ENCODE assay signal across 1 mouse cellular context in genomic region chr9:72496691-72497090, GRCm38 (mm10).
A peak's percentile ranks its signal among the peaks of the same experiment; 100 is the strongest.
TF ChIP-seq lines count a peak whose summit lies in the region.

No protein-coding gene starts in this region.

TF ChIP-seq in MEL, 35 proteins besides CTCF, POLR2A, EP300 and RAD21 (continued from another document):
- TF ChIP-seq MYC (IDR thresholded peaks at IDR 0.05; ENCODE audit: low read depth, low read length) = 0 out of 2 replicates have a peak, but pooled peaks have one; percentile 27
- TF ChIP-seq SIN3A (IDR thresholded peaks at IDR 0.05; ENCODE audit: low read length) = no peak
- TF ChIP-seq HCFC1 (IDR thresholded peaks at IDR 0.05; ENCODE audit: low read depth, low read length) = no peak
- 0 out of 2 replicates have a peak, but pooled peaks have one; percentile 32 for TF ChIP-seq BHLHE40 (IDR thresholded peaks at IDR 0.05; ENCODE audit: borderline replicate concordance, low read depth, low read length)
- TF ChIP-seq POLR2AphosphoS5 (IDR thresholded peaks at IDR 0.05; ENCODE audit: borderline replicate concordance, low read depth, low read length) = no peak
- peak; percentile 91 for TF ChIP-seq RCOR1 (IDR thresholded peaks at IDR 0.05; ENCODE audit: low read depth, low read length)
- TF ChIP-seq USF1 (IDR thresholded peaks at IDR 0.05; ENCODE audit: low read depth, low read length) = no peak
- peak; percentile 79 for TF ChIP-seq TCF12 (IDR thresholded peaks at IDR 0.05; ENCODE audit: low read depth, low read length)
- TF ChIP-seq TAL1 (IDR thresholded peaks at IDR 0.05; ENCODE audit: low read length) = peak; percentile 39; the same call in 1 of the 2 replicates
- TF ChIP-seq USF2 (IDR thresholded peaks at IDR 0.05; ENCODE audit: borderline replicate concordance in 1 of 2, insufficient read depth in 1 of 2, low read depth in 1 of 2, low read length in 2 of 2) = no peak
- no peak for TF ChIP-seq MYB (IDR thresholded peaks at IDR 0.05; ENCODE audit: low read depth, low read length)
- TF ChIP-seq ZMIZ1 (IDR thresholded peaks at IDR 0.05; ENCODE audit: low read depth, low read length) = no peak
- TF ChIP-seq JUND (IDR thresholded peaks at IDR 0.05; ENCODE audit: low read depth, low read length) = no peak
- no peak for TF ChIP-seq POLR2AphosphoS2 (IDR thresholded peaks at IDR 0.05; ENCODE audit: low read length)
- no peak for TF ChIP-seq ZKSCAN1 (IDR thresholded peaks at IDR 0.05; ENCODE audit: low read depth, low read length)
- no peak for TF ChIP-seq NELFE (IDR thresholded peaks at IDR 0.05; ENCODE audit: low read depth, low read length)
- TF ChIP-seq GATA1 (IDR thresholded peaks at IDR 0.05; ENCODE audit: low read depth, low read length) = peak; percentile 71
- TF ChIP-seq ZNF384 (IDR thresholded peaks at IDR 0.05; ENCODE audit: low read depth, low read length) = peak; percentile 76
